Mouse (Mus musculus) layer of hippocampus, postnatal 10 days (tissue): ENCODE results near the gene Klrc1. TPM values are rescaled to one million over a fixed set of nuclear protein-coding genes. Genes with fewer than 3 reads are reported as not detected.
"Not testable (repeated sequence)": the region's sequence is repeated elsewhere in the genome, so short reads cannot be mapped to it uniquely, and the experiment has no call there.

ENCODE experiments used
- DNase-seq, 2 experiments: peaks; one replicate each; pipeline ENCODE4 v3.0.0; 2021; ENCODE audit warnings: low spot score in 2 of 2
- long read RNA-seq: library from polyadenylated mRNA; stranded (forward); transcript quantifications from one replicate; pipeline ENCODE4 v2.0.0, GENCODE M21; 2023
- microRNA-seq, 2 experiments: library from miRNA; unstranded; fragments of <30 nt; microRNA quantifications; one replicate each; pipeline ENCODE4 v1.2.0; 2021
- total RNA-seq, 2 experiments: library from RNA; stranded (reverse); gene quantifications; 2 replicates each; pipeline ENCODE4 v1.2.3; 2021

The Klrc1 gene
- total RNA-seq = not detected
- long read RNA-seq = 0 reads

DNA sequence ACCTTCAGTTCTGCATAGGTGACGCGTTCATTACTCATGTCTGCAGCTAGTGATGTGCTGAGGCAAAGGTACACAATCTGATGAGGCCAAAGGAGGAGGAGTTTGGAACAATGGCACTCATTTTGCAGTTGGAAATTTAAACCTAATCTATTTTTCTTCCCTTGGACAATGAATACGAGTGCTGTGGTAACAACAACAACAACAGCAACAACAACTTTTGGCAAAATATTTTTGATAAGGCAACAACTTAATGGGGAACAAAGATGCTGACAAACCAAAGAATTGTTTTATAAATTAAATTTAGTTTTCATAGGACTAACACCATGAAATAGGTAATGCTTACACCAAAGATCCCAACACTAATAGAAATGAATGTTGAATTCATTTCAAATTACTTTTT, at the start of gene Klrc1:
Gene Klrc1 (minus strand): TSS at position 101 of the 400 bp plus-strand sequence.
- no peak for DNase-seq

GRCm38 (mm10) chr6:129727237-129727636, 48.5 kb upstream of the Klrc1 start:
- no peak for DNase-seq

DNA sequence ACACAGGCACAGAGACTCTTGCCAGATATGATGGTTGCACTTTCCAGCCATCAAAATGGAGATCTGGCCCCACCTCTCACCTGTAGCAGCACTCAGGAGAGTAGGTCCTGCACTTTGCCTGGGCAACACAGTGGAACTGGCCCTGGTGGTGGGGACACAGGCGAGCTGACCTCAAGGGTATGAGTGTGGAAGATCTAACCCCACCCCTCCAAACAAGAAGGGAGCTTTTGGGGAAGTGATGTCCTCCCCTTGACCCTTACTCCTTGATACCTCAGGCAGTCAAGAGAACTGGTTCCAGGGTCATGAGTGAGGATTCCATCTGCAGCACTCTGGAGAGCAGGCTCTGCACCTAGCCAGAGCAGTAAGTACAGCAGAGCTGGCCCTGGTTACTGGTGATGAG, 42.6 kb upstream of the Klrc1 start:
- no peak for DNase-seq

DNA sequence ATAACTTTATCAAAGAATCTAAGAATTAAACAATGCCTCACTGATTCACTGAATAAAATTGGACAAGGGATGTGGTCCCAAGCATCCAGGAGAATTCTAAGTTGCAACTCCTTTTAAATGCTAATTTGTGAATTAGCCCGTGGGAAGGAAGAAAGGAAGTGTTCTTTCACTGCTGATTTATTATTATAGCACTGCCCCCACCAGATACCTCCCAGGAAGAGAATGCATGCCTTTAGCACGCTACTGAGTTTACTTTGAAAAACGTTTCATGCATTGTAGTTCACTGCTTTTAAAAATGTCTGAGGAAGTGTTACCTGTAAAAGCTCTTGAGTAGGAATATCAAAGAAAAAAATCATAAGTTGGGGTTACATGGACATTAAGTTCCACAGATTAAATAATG, 41.7 kb upstream of the Klrc1 start:
- DNase-seq = no peak

DNA sequence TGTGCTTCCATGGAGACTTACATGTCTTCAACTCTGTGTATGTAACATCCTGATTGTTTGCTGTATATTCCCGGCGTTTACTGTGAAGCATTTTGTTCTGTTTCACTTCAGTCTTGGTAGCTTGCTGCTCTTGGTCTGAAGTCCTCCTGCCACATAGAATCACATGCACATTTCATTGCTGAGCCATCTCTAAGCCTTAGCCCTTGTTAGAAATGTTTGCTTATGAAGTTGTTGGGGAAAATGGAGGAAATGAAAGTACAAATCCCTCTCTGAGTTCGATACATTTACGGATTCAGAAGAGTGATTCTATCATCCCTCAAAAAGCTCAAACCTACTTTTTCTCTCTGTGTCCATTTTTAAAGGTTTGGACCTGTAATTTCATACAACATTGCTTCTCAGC, 38.3 kb upstream of the Klrc1 start, which contains the start of gene Klri1:
Gene Klri1 (minus strand): TSS at position 101 of the 400 bp plus-strand sequence.
- no peak for DNase-seq

- no peak for DNase-seq
Observed at GRCm38 (mm10) chr6:129713566-129713965, 34.8 kb upstream of the Klrc1 start.

GRCm38 (mm10) chr6:129691436-129691835, 12.7 kb upstream of the Klrc1 start:
- DNase-seq = not testable (repeated sequence)

DNA sequence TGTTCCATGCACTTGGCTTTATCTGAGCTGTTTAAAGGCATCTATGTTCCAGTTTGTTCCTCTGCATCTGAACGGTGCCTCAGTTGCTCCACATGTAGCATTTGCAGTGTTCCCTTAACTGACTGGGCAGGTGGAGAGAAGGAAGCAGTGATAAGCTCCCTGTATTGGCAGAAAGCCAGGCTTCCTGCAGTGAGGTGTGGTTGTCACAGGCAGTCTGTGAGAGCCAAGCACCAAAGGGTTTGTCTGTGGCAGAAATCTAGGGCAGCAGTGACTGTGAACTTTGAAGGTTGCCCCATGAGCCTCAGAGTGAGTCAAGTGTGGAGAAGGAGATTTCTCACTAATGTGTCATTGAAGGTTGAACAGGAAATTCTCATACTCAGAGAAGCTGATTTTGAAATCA, 1.6 kb upstream of the Klrc1 start:
- no peak for DNase-seq

- not testable (repeated sequence) for DNase-seq
Observed at GRCm38 (mm10) chr6:129661301-129661700, 17.5 kb downstream of the Klrc1 start.

- DNase-seq = not testable (repeated sequence)
Observed at GRCm38 (mm10) chr6:129660589-129660988, 18.2 kb downstream of the Klrc1 start, which contains the start of gene Klrc2. Gene Klrc2 (minus strand): TSS chr6:129660689.

- DNase-seq = not testable (repeated sequence)
Observed at GRCm38 (mm10) chr6:129644054-129644453, 34.7 kb downstream of the Klrc1 start.

DNA sequence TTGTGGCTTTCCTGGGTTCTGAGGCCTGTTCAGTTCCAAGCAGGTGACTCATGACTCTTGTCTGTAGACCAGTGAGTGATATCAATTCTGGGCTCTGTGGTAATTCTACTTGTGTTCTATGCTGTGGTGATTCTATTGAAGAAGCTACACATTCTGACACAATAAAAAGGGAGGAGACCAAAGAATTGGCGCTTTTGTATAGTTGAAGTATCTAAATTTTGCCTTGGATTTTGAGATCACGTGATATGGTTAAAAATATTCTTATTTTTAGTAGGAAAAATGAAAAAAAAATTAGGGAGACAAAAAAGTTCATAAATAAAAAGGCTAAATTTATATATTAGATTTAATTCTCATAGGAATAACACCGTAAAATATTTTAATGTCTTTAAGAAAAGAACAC, 35.5 kb downstream of the Klrc1 start, which contains the start of gene Klrc3:
Gene Klrc3 (minus strand): TSS at position 101 of the 400 bp plus-strand sequence.
- not testable (repeated sequence) for DNase-seq

DNA sequence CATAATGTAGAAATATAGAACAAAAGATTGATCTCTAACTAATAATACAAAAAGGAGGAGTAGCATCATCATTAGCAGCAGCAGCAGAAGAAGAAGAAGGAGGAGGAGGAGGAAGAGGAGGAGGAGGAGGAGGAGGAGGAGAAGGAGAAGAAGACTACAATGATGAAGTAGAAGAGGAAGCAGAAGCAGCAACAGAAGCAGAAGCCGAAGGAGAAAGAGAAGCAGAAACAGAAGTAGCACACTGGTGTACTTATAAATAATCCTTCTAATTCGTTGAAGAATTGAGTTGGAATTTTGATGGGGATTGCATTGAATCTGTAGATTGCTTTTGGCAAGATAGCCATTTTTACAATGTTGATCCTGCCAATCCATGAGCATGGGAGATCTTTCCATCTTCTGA, 47.7 kb downstream of the Klrc1 start:
- DNase-seq = not testable (repeated sequence)

DNA sequence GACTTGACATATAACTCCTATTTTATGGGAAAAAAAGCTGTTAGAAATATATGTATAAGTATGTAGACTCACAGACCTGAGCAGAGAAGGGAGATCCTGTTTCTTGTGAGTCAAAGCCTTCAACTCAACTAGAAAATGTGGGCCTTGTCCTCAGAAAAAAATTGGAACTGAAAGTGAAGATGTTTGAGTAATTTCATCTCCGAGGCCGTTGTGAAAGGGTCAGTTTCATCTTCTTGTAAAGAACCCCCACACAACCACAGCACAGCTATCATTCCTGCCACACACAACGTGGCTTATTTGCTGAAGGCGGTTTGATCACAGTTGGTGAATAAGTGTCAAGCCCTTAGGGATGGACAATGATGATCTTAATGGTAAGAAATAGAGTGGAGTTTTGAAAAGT, 55.0 kb downstream of the Klrc1 start, which contains the start of gene Klrk1:
Gene Klrk1 (minus strand): TSS at position 130 of the 400 bp plus-strand sequence.
- no peak for DNase-seq

Small RNA genes lying within 50 kb of the gene (microRNA-seq; reads per million reads assigned to microRNA genes)
- gene Mir680-1 = 0 reads per million in 2 experiments

Other genes starting within 250 kb of the Klrc1 start
- gene Clec1a, start 227.0 kb downstream of the Klrc1 start, total RNA-seq = 1 to 10 TPM; 3.1 to 3.3 TPM
- gene Olr1, start 171.8 kb downstream of the Klrc1 start, total RNA-seq = not detected
- not detected for gene Tmem52b, start 166.4 kb downstream of the Klrc1 start, total RNA-seq
- 100 to 1,000 TPM; 386 to 427 TPM for gene Gabarapl1, start 145.8 kb downstream of the Klrc1 start, total RNA-seq
- not detected for gene Klre1, start 101.1 kb downstream of the Klrc1 start, total RNA-seq
- not detected for gene Klrd1, start 87.2 kb downstream of the Klrc1 start, total RNA-seq
- gene Klrk1, start 55.1 kb downstream of the Klrc1 start, total RNA-seq = not detected
- gene Klrc3, start 35.6 kb downstream of the Klrc1 start, total RNA-seq = not detected
- not detected for gene Klrc2, start 18.3 kb downstream of the Klrc1 start, total RNA-seq
- not detected for gene Klri1, start 38.2 kb upstream of the Klrc1 start, total RNA-seq
- gene Klri2, start 61.5 kb upstream of the Klrc1 start, total RNA-seq = not detected
- gene Gm156, start 105.3 kb upstream of the Klrc1 start, total RNA-seq = not detected
- not detected for gene Gm17631, start 183.7 kb upstream of the Klrc1 start, total RNA-seq
- not detected for gene Klra17, start 197.7 kb upstream of the Klrc1 start, total RNA-seq
- not detected for gene Klra5, start 238.7 kb upstream of the Klrc1 start, total RNA-seq